Mouse (Mus musculus): ENCODE results near the gene Tpx2. TPM values are rescaled to one million over a fixed set of nuclear protein-coding genes. Genes with fewer than 3 reads are reported as not detected.

Tpx2 gene
- polyA plus RNA-seq, 1 experiment from 2014 or later: 86.8 TPM

GRCm38 (mm10) chr2:152943568-152943967 is 95.8 kb downstream of the Tpx2 start:
- H3K36me3 ChIP-seq: no peaks in the 10 kb centered on the region
- no peaks in the 10 kb centered on the region for H3K9me3 ChIP-seq
- peak overlapping the region; percentile 51 for H3K4me3 ChIP-seq
- 4% methylated on average over 8 of the region's 8 CpGs for WGBS
- peaks cover 86% of the 10 kb centered on the region for H3K27me3 ChIP-seq
- no peak overlapping the region for H3K27ac ChIP-seq
- H3K4me2 ChIP-seq (replicated peaks): peak overlapping the region; percentile 94
- peak overlapping the region; percentile 64 for H3K9ac ChIP-seq
- no peak for ATAC-seq (ENCODE audit: low FRiP score, low read depth)
- H3K4me1 ChIP-seq: peaks cover 22% of the 10 kb centered on the region

- H3K4me2 ChIP-seq (replicated peaks): no peak overlapping the region
- H3K27ac ChIP-seq: no peak overlapping the region
- no peak for ATAC-seq (ENCODE audit: low FRiP score, low read depth)
- H3K27me3 ChIP-seq: peaks cover 86% of the 10 kb centered on the region
- no peaks in the 10 kb centered on the region for H3K36me3 ChIP-seq
- H3K9me3 ChIP-seq: no peaks in the 10 kb centered on the region
- H3K9ac ChIP-seq: no peak overlapping the region
- peaks cover 22% of the 10 kb centered on the region for H3K4me1 ChIP-seq
- 49% methylated on average over 9 of the region's 9 CpGs for WGBS
- H3K4me3 ChIP-seq: no peak overlapping the region
Observed at GRCm38 (mm10) chr2:152944013-152944412, 96.2 kb downstream of the Tpx2 start.

Small RNA genes lying within 50 kb of the gene (microRNA-seq; reads per million reads assigned to microRNA genes)
- gene Mir5622: 1.2 reads per million

Other genes starting within 250 kb of the Tpx2 start
- not detected in 2 replicates for gene Defb45, start 248.6 kb upstream of the Tpx2 start, polyA plus RNA-seq (2015; fragmentation: Nextera tagmentation; extraction: Ambion mirVana)
- gene Defb36, start 243.6 kb upstream of the Tpx2 start, polyA plus RNA-seq (2015; fragmentation: Nextera tagmentation; extraction: Ambion mirVana): not detected in 2 replicates
- 2.0 TPM in 1 of 2 replicates, not detected in the other for gene Defb25, start 224.9 kb upstream of the Tpx2 start, polyA plus RNA-seq (2015; fragmentation: Nextera tagmentation; extraction: Ambion mirVana)
- 2.1 and 2.9 TPM in 2 replicates for gene Rem1, start 221.0 kb upstream of the Tpx2 start, polyA plus RNA-seq (2015; fragmentation: Nextera tagmentation; extraction: Ambion mirVana)
- 156 and 159 TPM in 2 replicates for gene H13, start 178.5 kb upstream of the Tpx2 start, polyA plus RNA-seq (2015; fragmentation: Nextera tagmentation; extraction: Ambion mirVana)
- gene Mcts2, start 160.9 kb upstream of the Tpx2 start, polyA plus RNA-seq (2015; fragmentation: Nextera tagmentation; extraction: Ambion mirVana): 29.2 and 30.0 TPM in 2 replicates
- gene Id1, start 111.7 kb upstream of the Tpx2 start, polyA plus RNA-seq (2015; fragmentation: Nextera tagmentation; extraction: Ambion mirVana): 232 and 236 TPM in 2 replicates
- gene Cox4i2, start 93.8 kb upstream of the Tpx2 start, polyA plus RNA-seq (2015; fragmentation: Nextera tagmentation; extraction: Ambion mirVana): 32.0 and 34.4 TPM in 2 replicates
- gene Bcl2l1, start 16.2 kb upstream of the Tpx2 start, polyA plus RNA-seq (2015; fragmentation: Nextera tagmentation; extraction: Ambion mirVana): 93.3 and 93.5 TPM in 2 replicates
- gene Mylk2, start 63.4 kb downstream of the Tpx2 start, polyA plus RNA-seq (2015; fragmentation: Nextera tagmentation; extraction: Ambion mirVana): 0.05 and 0.08 TPM in 2 replicates
- 0.65 and 0.66 TPM in 2 replicates for gene Foxs1, start 85.2 kb downstream of the Tpx2 start, polyA plus RNA-seq (2015; fragmentation: Nextera tagmentation; extraction: Ambion mirVana)
- gene Dusp15, start 103.7 kb downstream of the Tpx2 start, polyA plus RNA-seq (2015; fragmentation: Nextera tagmentation; extraction: Ambion mirVana): 0.56 and 0.75 TPM in 2 replicates
- gene Ttll9, start 114.5 kb downstream of the Tpx2 start, polyA plus RNA-seq (2015; fragmentation: Nextera tagmentation; extraction: Ambion mirVana): 0.32 and 0.39 TPM in 2 replicates
- 126 and 131 TPM in 2 replicates for gene Pdrg1, start 167.5 kb downstream of the Tpx2 start, polyA plus RNA-seq (2015; fragmentation: Nextera tagmentation; extraction: Ambion mirVana)
- not detected in 2 replicates for gene Xkr7, start 183.9 kb downstream of the Tpx2 start, polyA plus RNA-seq (2015; fragmentation: Nextera tagmentation; extraction: Ambion mirVana)
- 1.7 and 1.9 TPM in 2 replicates for gene Ccm2l, start 218.0 kb downstream of the Tpx2 start, polyA plus RNA-seq (2015; fragmentation: Nextera tagmentation; extraction: Ambion mirVana)

All from limb, embryonic 13.5 days (tissue).